Mouse (Mus musculus) G1E (cell line): ENCODE data around the gene Gabrr2.

ENCODE experiments used
- CTCF ChIP-seq: IDR thresholded peaks from 2 replicates; pipeline ENCODE4 v1.5.1; 2012; ENCODE audit warnings: low read depth, low read length, inconsistent platforms, mixed read lengths
- GATA1 ChIP-seq: IDR thresholded peaks from 2 replicates; pipeline ENCODE4 v1.6.1; 2012; ENCODE audit warnings: borderline replicate concordance, low read length, inconsistent platforms, mixed read lengths
- GATA2 ChIP-seq: IDR thresholded peaks from 2 replicates; pipeline ENCODE4 v1.6.1; 2012; ENCODE audit warnings: low read depth, low read length, inconsistent platforms, borderline replicate concordance
- TAL1 ChIP-seq: conservative IDR thresholded peaks from 2 replicates; pipeline ENCODE4 v1.6.1; 2012; ENCODE audit warnings: low read depth, low read length, inconsistent platforms, mixed read lengths

DNA sequence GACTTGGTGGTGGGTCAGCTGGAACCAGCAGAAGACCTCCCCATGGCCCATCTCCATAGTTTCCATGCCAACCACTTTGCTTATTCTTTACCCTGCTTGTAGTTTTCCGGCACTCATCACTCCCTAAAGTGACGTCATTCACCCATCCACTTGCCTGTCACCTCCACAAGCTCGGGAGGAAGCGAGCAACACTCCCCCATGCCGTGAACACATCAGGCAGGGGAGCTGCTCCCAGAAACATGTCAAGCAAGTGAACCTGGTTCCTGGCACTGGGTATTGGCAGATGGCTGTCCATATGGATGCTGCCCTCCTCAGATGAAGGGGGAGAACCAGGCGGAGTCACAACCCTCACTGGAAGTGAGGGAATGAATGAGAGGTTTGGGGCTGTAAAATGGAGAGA is 6.1 kb downstream of the Gabrr2 start:
- TF ChIP-seq TAL1 (no peak), CTCF (no peak), GATA1 (no peak), GATA2 (no peak)
